Mouse (Mus musculus) B cell, adult 2 months (primary cell): ENCODE results near the gene Pfdn5.

Source experiments
- DNase-seq, 2 experiments: peaks; one replicate each; pipeline ENCODE4 v3.0.0; 2022

Gene Pfdn5

DNA sequence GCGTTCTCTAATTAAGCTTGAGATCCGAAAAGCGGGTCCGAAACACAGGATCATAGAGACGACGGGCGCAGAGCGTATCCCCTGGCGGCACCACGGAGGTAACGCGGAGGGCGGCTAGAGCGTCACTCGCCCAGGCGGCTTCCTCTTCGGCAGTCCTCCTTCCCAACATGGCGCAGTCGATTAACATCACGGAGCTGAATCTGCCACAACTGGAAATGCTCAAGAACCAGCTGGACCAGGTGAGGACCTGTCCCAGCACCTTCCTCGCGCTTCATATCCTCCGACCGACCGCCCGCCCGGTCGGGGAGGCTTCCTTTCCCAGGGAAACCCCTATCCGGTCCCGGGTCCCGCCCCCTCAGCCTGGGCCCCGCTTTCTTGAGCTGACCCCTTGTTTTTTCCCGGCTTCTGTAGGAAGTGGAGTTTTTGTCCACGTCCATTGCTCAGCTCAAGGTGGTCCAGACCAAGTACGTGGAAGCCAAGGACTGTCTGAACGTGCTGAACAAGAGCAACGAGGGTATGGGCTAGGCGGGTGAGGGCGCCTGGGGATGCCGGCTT lies at the start of gene Pfdn5:
Pfdn5 (plus strand) TSS at position 95 of the 555 bp plus-strand sequence.
- DNase-seq: peak; percentile 87

GRCm38 (mm10) chr15:102278726-102279091 lies 47.2 kb upstream of the Pfdn5 start:
- no peak for DNase-seq

DNA sequence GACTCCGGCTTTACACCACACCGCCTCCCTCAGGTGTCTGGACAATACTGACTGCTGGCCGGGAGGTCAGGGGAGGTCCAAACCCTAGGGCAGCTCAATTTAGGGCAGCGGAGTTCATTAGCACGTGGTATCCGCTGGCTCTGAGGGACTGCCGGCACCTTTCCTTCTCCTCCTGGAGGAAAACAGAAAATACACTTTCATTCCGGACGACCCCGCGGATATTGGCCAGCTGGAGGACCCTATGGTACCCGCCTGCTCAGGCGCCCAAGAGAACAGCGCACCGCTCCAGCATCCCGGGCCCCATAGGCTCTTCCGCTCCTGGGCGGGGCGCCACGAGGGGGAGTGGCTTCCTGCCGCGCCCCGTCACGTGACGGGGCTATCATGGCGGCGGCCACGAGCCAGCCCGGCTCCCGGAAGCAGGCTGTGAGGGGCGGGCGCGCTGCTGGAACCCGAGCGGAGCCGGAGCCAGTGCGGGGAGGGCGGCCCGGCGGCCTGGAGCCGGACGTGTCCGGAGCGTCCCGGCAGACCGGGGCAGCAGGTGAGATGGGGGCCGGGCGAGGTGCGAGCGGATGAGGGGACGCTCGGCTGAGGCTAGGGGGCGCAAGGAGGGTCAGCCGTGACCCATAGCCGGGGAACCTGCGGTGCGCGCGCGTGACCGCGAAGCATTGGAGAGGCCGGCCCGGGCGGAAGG lies 46.7 kb upstream of the Pfdn5 start, which contains the start of gene Mfsd5:
Mfsd5 (plus strand) TSS at position 363 of the 691 bp plus-strand sequence.
- DNase-seq: peak; percentile 85 to 89

DNA sequence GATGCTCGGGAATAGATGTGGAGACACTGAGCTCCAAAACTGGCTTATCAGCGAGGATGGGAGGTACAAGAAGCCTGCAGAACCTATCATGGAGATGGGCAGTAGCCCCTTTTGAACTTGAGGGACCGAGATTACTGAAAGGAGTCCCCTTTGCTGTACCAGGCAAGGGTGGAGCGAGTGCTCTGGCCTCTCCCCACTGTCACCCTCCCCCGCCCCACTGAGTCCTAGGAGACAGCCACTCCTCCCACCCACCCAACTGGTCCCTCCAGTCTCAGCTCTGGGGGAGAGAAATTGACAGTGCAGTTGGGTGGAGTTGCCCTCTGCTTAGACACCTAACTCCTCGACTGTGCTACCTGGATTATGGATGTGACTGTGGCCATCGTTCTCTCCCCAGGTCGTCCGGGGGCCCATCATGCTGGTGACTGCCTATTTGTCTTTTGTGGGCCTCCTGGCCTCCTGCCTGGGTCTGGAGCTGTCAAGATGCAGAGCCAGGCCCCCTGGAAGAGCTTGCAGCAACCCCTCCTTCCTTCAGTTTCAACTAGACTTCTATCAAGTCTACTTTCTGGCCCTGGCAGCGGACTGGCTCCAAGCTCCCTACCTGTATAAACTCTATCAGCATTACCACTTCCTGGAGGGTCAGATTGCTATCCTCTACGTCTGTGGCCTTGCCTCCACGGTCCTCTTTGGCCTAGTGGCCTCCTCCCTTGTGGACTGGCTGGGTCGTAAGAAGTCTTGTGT lies 46.0 kb upstream of the Pfdn5 start:
- no peak for DNase-seq

DNA sequence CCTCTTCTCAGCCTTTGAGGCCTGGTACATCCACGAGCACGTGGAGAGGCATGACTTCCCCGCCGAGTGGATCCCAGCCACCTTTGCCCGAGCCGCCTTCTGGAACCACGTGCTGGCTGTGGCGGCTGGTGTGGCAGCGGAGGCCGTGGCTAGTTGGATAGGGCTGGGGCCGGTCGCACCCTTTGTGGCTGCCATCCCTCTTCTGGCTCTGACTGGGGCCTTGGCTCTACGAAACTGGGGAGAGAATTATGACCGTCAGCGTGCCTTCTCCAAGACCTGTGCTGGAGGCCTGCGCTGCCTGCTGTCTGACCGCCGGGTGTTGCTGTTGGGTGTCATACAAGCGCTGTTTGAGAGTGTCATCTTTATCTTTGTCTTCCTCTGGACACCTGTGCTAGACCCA lies 45.3 kb upstream of the Pfdn5 start:
- no peak for DNase-seq

DNA sequence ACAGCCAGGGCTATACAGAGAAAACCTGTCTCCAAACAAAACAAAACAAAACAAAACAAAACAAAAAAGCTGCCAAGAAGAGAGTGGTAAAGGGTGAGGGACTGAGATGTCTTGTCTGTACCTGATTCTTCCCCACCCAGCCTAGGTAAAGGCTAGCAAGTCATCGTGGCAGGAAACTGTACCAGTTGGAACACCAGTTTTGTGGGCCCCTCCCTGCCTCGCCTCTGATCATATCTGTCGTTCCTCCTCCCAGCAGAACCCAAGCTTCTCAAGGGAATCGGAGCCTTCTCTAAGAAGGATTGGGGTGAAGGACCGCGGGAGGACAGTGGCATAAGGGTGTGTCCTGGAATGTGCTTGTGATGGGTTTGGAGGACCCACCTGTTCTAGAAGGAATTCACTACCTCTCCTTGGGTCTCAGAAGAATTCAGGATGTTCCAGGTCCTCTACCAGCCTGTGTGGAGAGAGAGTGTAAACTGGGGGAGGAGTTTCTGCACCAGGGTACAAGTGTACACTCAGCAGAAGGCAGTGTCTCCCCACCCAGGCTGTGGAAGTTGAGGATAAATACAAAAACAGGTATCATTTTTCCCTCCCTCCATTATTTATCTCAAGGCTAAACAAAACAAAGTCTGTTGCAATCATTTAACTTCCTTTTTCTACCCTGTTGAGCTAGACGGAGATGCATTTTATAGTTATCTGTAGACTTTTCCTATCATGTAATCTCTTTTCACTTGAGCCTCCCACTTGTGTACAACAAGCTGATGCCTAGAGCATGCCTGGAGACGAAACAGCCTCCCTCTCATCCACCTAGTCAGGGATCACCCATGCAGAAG lies 43.2 kb upstream of the Pfdn5 start:
- DNase-seq: no peak

DNA sequence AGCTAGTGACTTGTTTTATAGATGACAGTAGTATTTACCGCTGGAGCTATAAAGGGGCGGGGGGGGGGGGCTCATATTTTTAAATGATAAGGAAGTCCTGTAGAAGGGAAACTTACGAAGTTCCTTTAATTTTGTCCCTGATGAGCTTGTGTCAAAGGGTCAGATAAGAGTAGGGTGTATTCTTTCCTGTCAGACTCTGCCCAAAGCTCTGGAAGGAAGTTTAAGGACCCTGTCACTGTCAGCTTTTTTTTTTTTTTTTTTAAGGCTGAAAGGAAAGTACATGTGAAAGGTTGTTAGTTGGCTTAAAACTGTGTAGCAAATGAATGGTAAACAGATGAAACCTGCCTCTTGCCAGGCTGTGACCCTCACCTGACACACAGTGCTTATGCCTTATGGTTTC lies 42.3 kb upstream of the Pfdn5 start:
- DNase-seq: no peak

DNA sequence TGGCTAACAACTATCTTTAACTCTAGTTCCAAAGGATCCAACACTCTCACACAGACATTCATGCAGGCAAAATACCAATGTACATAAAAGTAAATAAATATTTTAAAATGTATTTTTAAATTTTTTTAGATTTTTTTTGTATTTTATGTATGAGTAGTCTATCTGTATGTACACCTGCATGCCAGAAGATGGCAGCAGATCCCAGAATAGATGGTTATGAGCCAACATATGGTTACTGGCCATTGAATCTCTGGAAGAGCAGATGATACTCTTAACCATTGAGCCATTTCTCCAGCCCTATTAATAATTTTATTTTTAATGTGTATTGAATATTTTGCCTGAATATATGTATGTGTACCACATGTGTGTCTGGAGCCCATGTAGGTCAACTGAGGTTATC lies 38.5 kb upstream of the Pfdn5 start:
- DNase-seq: peak; percentile 59 to 61

DNA sequence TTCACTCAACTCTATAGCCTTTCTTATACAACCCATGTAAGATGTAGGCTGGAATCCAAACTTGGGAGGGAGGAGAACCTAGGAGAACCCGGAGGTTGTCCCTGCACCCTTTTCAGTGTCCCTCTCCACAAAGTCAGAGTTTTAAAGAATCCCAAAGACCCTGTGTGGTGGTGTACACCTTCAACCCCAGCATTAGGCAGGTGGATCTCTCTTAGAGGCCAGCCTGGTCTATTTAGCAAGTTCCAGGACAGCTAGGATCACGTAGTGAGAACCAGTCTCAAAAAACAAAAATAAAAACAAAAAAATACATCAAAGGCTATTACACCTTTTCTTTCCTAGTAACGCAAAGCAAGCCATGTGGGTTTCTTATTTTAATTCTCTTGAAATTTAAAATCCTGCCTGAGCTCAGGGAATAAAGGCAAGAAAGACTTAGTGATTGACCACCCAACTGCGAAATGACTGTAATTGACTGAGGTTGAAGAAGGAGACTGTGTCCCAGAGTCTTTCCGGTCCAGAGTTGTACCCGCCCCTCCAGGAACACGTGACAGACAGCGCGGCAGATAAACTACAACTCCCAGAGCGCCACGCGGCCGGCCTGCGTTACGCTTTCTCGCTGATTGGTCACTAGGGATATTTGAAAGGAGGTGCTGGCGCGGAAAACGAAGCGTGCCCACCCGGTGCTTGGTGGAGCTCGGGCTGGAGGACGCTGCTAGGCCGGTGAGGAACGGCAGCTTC lies 30.1 kb upstream of the Pfdn5 start, which contains the start of gene Espl1:
Espl1 (plus strand) TSS at position 634 of the 735 bp plus-strand sequence.
- peak; percentile 96 to 97 for DNase-seq

GRCm38 (mm10) chr15:102296368-102297006 lies 29.4 kb upstream of the Pfdn5 start:
- DNase-seq: no peak

DNA sequence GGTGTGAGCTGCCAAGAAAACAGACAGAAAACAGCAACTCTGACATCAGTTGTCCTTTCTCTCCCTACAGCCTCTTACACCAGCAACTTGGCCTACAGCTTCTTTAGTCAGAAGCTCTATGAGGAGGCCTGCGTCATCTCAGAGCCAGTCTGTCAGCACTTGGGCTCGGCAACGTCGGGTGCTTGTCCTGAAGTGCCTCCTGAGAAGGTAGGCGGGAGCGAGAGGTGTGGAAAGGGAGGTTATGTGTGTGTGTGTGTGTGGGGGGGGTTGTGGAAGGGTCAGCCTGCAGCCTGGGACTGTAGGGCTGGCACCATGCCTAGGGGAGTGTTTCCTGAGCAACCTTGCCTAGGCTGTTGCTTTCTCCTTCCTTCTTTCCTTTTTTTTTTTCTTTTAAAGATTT lies 23.4 kb upstream of the Pfdn5 start:
- no peak for DNase-seq

DNA sequence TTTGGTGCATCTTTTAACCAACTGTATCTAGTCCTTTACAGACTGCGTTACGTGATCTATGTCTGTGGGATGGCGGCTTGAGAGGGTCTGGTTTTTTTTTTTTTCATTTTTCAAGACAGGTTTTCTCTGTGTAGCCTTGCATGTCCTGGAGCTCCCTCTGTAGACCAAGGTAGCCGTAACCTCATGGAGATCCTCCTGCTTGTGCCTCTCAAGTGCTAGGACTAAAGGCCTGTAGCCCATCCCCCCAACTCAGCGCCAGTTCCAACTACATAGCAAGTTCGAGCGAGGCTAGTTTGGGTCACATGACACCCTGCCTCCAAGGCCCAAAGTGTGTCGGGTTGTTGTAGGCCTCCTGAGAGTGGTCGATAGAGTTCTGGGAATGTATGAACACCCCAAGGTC lies 17.2 kb upstream of the Pfdn5 start:
- DNase-seq: no peak

GRCm38 (mm10) chr15:102310074-102310845 lies 15.7 kb upstream of the Pfdn5 start:
- no peak for DNase-seq

GRCm38 (mm10) chr15:102311489-102311888 lies 14.4 kb upstream of the Pfdn5 start:
- no peak for DNase-seq

DNA sequence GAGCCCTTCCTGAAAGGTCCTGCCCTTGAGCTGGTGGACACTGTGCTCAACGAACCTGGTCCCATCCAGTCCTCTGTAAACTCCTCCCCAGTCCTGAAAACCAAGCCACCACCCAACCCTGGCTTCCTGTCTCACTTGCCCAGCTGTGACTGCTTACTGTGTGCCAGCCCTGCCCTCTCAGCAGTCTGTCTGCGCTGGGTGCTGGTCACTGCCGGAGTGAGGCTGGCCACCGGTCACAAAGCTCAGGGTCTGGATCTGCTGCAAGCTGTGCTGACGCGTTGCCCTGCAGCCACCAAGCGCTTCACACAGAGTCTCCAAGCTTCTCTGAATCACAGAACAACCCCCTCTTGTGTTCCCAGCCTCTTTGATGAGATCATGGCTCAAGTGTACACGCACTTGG lies 10.6 kb upstream of the Pfdn5 start:
- DNase-seq: no peak

- peak; percentile 75 to 76 for DNase-seq
Observed at GRCm38 (mm10) chr15:102316263-102316662, 9.7 kb upstream of the Pfdn5 start.

- DNase-seq: peak; percentile 26 to 28
Observed at GRCm38 (mm10) chr15:102324654-102325473, 1.1 kb upstream of the Pfdn5 start.

GRCm38 (mm10) chr15:102326892-102327291 lies 976 bp downstream of the Pfdn5 start:
- no peak for DNase-seq

- peak; percentile 90 to 91 for DNase-seq
Observed at GRCm38 (mm10) chr15:102331610-102332015, 5.7 kb downstream of the Pfdn5 start, which contains the start of gene Myg1. Myg1 (plus strand) TSS chr15:102331709.

DNA sequence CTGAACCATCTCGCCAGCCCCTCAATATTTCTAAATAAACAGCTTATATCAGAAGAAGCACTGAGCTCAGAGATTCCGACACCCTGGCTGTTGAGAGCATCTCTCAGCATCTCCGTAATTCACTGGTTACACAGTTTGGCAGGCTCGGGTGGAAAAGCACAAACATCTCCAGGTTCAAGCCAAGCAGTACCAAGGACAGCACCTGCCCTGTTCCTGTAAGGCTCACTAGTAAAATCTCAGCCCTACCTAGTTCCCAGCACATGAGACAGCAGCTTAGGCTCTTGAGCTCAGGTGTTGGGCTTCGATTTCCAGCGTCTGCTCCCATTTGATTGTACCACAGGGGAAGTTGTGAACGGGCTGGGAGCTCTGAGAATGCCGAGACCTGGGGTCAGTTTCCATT lies 9.3 kb downstream of the Pfdn5 start:
- no peak for DNase-seq
